Mouse (Mus musculus) spleen, adult 2 months (tissue): ENCODE results near the gene Dhrs4.

Experiments
- CTCF ChIP-seq: fragments of 200-500 bp; IDR thresholded peaks from 2 replicates; pipeline ENCODE4 v1.5.1; 2011; ENCODE audit warnings: mild to moderate bottlenecking, inconsistent platforms; ENCODE audit not compliant: insufficient read depth, insufficient read length, insufficient replicate concordance; ENCODE audit errors: extremely low read depth
- POLR2A ChIP-seq: fragments of 200-500 bp; IDR thresholded peaks from 2 replicates; pipeline ENCODE4 v1.6.1; 2011; ENCODE audit warnings: low read depth, low read length, inconsistent platforms

- TF ChIP-seq CTCF = peak; percentile 99
- TF ChIP-seq POLR2A = no peak
Observed at GRCm38 (mm10) chr14:55497449-55497821, 18.9 kb downstream of the Dhrs4 start.
